In the genomic region with DNA sequence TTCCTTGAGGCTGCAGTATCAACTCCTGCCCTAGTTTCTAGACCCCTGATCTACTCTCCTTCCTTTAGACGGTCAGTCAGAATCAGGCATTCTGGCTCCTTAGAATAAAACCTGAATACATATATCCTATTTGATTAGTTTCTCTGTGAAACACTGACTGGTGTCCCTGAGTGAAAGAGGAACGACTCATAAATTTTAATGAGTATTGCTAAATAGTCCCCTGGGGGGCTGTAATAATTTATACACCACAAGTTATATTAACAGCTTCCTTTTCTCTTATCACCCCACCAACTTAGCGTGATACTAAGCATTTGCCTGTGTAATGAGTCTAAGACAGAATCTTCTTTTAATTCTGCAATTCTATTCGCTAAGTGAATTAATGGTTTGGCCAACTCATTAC, we compare ENCODE assay signal across 23 mouse cellular contexts. TPM values are rescaled to one million over a fixed set of nuclear protein-coding genes. Genes with fewer than 3 reads are reported as not detected.
DNase-seq lines count a peak whose midpoint lies in the region; ATAC-seq and TF ChIP-seq lines count a peak whose summit lies in the region.
"Had no signal": no experiment of that assay in that cellular context is flagged by ENCODE, and none has a peak within 500 bp of the region (broad histone marks: within the 10 kb centered on the region; RNA-seq: fewer than 3 reads in every experiment).

No protein-coding gene starts in this region.

- no peaks in the 10 kb centered on the region for H3K27me3 ChIP-seq in forebrain, embryonic 14.5 days (replicated peaks; ENCODE audit: control insufficient read depth, insufficient read depth, low read length)
- no peaks in the 10 kb centered on the region for H3K27me3 ChIP-seq in forebrain, embryonic 15.5 days
- H3K27me3 ChIP-seq in hindbrain, embryonic 14.5 days (ENCODE audit: control insufficient read depth, insufficient read depth, low read length) = no peaks in the 10 kb centered on the region
- no peaks in the 10 kb centered on the region for H3K27me3 ChIP-seq in midbrain, embryonic 16.5 days (ENCODE audit: control insufficient read depth, insufficient read depth, low read depth, low read length)
- H3K27me3 ChIP-seq: embryonic facial prominence, embryonic 13.5 days; heart, embryonic 13.5 days; liver, embryonic 13.5 days had no signal

- H3K36me3 ChIP-seq in forebrain, embryonic 14.5 days (ENCODE audit: control insufficient read depth, insufficient read depth, low read length) = no peaks in the 10 kb centered on the region
- H3K36me3 ChIP-seq in forebrain, embryonic 15.5 days = no peaks in the 10 kb centered on the region
- no peaks in the 10 kb centered on the region for H3K36me3 ChIP-seq in hindbrain, embryonic 14.5 days (replicated peaks; ENCODE audit: control insufficient read depth, insufficient read depth)
- no peaks in the 10 kb centered on the region for H3K36me3 ChIP-seq in midbrain, embryonic 16.5 days (ENCODE audit: control insufficient read depth, insufficient read depth, low read length)
- H3K36me3 ChIP-seq: embryonic facial prominence, embryonic 13.5 days; heart, embryonic 13.5 days; liver, embryonic 13.5 days had no signal

- no peak overlapping the region for H3K27ac ChIP-seq in forebrain, embryonic 14.5 days (ENCODE audit: low read depth, low read length)
- H3K27ac ChIP-seq in forebrain, embryonic 15.5 days (replicated peaks) = no peak overlapping the region
- peak overlapping the region; percentile 32; the same call in 1 of the 2 replicates for H3K27ac ChIP-seq in hindbrain, embryonic 14.5 days
- no peak overlapping the region for H3K27ac ChIP-seq in midbrain, embryonic 16.5 days (ENCODE audit: low read length)
- H3K27ac ChIP-seq: embryonic facial prominence, embryonic 13.5 days; heart, embryonic 13.5 days; liver, embryonic 13.5 days had no signal

- no peak for TF ChIP-seq POLR2A in brain, embryonic 14.5 days (IDR thresholded peaks at IDR 0.05; ENCODE audit: borderline replicate concordance, extremely low read depth, insufficient read depth, insufficient read length, poor library complexity, severe bottlenecking)

- H3K4me3 ChIP-seq in forebrain, embryonic 14.5 days (ENCODE audit: low read depth, low read length) = no peak overlapping the region
- no peak overlapping the region for H3K4me3 ChIP-seq in forebrain, embryonic 15.5 days
- no peak overlapping the region for H3K4me3 ChIP-seq in hindbrain, embryonic 14.5 days (replicated peaks; ENCODE audit: low read length)
- no peak overlapping the region for H3K4me3 ChIP-seq in midbrain, embryonic 16.5 days (ENCODE audit: low read depth, low read length)
- H3K4me3 ChIP-seq: embryonic facial prominence, embryonic 13.5 days; heart, embryonic 13.5 days; liver, embryonic 13.5 days had no signal

- no peaks in the 10 kb centered on the region for H3K4me1 ChIP-seq in forebrain, embryonic 14.5 days (ENCODE audit: control insufficient read depth, insufficient read depth, low read length)
- H3K4me1 ChIP-seq in forebrain, embryonic 15.5 days = peaks cover 9% of the 10 kb centered on the region; the same call in 1 of the 2 replicates
- peaks cover 5% of the 10 kb centered on the region for H3K4me1 ChIP-seq in hindbrain, embryonic 14.5 days (replicated peaks; ENCODE audit: control insufficient read depth, insufficient read depth, low read length)
- peaks cover 5% of the 10 kb centered on the region; the same call in 1 of the 2 replicates for H3K4me1 ChIP-seq in midbrain, embryonic 16.5 days (ENCODE audit: control insufficient read depth, insufficient read depth, low read length)
- H3K4me1 ChIP-seq: embryonic facial prominence, embryonic 13.5 days; heart, embryonic 13.5 days; liver, embryonic 13.5 days had no signal

- WGBS in forebrain, embryonic 14.5 days = 30% methylated on average over 4 of the region's 4 CpGs
- 29% methylated on average over 4 of the region's 4 CpGs for WGBS in forebrain, embryonic 15.5 days
- whole genome bisulfite sequencing in hindbrain, embryonic 14.5 days = 28% methylated on average over 4 of the region's 4 CpGs
- 25% methylated on average over 4 of the region's 4 CpGs for WGBS in midbrain, embryonic 16.5 days

- no peak overlapping the region for H3K9ac ChIP-seq in forebrain, embryonic 14.5 days (ENCODE audit: low read length)
- no peak overlapping the region for H3K9ac ChIP-seq in forebrain, embryonic 15.5 days (replicated peaks)
- no peak overlapping the region for H3K9ac ChIP-seq in hindbrain, embryonic 14.5 days
- H3K9ac ChIP-seq in midbrain, embryonic 16.5 days (ENCODE audit: low read depth, low read length) = no peak overlapping the region
- H3K9ac ChIP-seq: embryonic facial prominence, embryonic 13.5 days; heart, embryonic 13.5 days; liver, embryonic 13.5 days; lung, embryonic 14.5 days had no signal

- TF ChIP-seq CTCF in brain, embryonic 14.5 days (IDR thresholded peaks at IDR 0.05; ENCODE audit: borderline replicate concordance, extremely low read depth, insufficient read depth, insufficient read length) = no peak

- intact Hi-C loops in left cerebral cortex, postnatal 25 days (cut with DNase I) = no loop called here

- DNase-seq in forebrain, embryonic 14.5 days (ENCODE audit: low spot score) = peak; percentile 43
- peak; percentile 70 for DNase-seq in brain, embryonic 14.5 days (ENCODE audit: low read depth)
- DNase-seq in hindbrain, embryonic 14.5 days (ENCODE audit: low spot score) = peak; percentile 40
- DNase-seq in frontal cortex, postnatal 14 days (ENCODE audit: low spot score in 2 of 2) = no peak
- no peak for DNase-seq in heart, postnatal 4 days
- DNase-seq in left cerebral cortex, postnatal 25 days (ENCODE audit: low spot score in 2 of 2) = no peak
- DNase-seq: adrenal gland, postnatal 14 days; cerebellum, adult 8-10 months; cerebellum, postnatal 36 days; gastrocnemius, postnatal 25 days; heart, adult 18-20 months; heart, postnatal 14 days; kidney, adult 18-20 months; kidney, postnatal 4 days; liver, embryonic 13.5 days; lung, embryonic 14.5 days; thymus, postnatal 4 days had no signal

- peak; percentile 58; the same call in 1 of the 2 replicates for ATAC-seq in forebrain, embryonic 14.5 days
- no peak for ATAC-seq in forebrain, embryonic 15.5 days (replicated peaks)
- ATAC-seq in hindbrain, embryonic 14.5 days (ENCODE audit: low FRiP score) = peak; percentile 69; the same call in 1 of the 2 replicates
- ATAC-seq in midbrain, embryonic 16.5 days = peak; percentile 64; the same call in 1 of the 2 replicates
- ATAC-seq: CD4-positive, CD25-positive, alpha-beta regulatory T cell, adult 4 months; inflammation-experienced regulatory T-cells, adult 6 months had no signal

- no peak overlapping the region for H3K4me2 ChIP-seq in forebrain, embryonic 14.5 days (ENCODE audit: low read length)
- H3K4me2 ChIP-seq in forebrain, embryonic 15.5 days (replicated peaks) = no peak overlapping the region
- H3K4me2 ChIP-seq in hindbrain, embryonic 14.5 days (replicated peaks) = no peak overlapping the region
- no peak overlapping the region for H3K4me2 ChIP-seq in midbrain, embryonic 16.5 days (ENCODE audit: low read length)
- H3K4me2 ChIP-seq: embryonic facial prominence, embryonic 13.5 days; heart, embryonic 13.5 days; liver, embryonic 13.5 days; lung, embryonic 14.5 days had no signal

- no peaks in the 10 kb centered on the region for H3K9me3 ChIP-seq in forebrain, embryonic 14.5 days (replicated peaks; ENCODE audit: control insufficient read depth, low read length)
- H3K9me3 ChIP-seq in forebrain, embryonic 15.5 days = no peaks in the 10 kb centered on the region
- no peaks in the 10 kb centered on the region for H3K9me3 ChIP-seq in hindbrain, embryonic 14.5 days (ENCODE audit: control insufficient read depth, low read length)
- H3K9me3 ChIP-seq in midbrain, embryonic 16.5 days (replicated peaks; ENCODE audit: control insufficient read depth, low read length, poor library complexity, severe bottlenecking) = no peaks in the 10 kb centered on the region
- H3K9me3 ChIP-seq: embryonic facial prominence, embryonic 13.5 days; heart, embryonic 13.5 days; liver, embryonic 13.5 days had no signal

RNA-seq across cellular contexts. Expression of a gene that starts 30.7 kb away (rescaled TPM):
- 23.7 and 24.0 TPM in 2 replicates for polyA plus RNA-seq in forebrain, embryonic 14.5 days (2014; fragmentation: Nextera tagmentation; extraction: Ambion mirVana)
- polyA plus RNA-seq in forebrain, embryonic 15.5 days (2015; fragmentation: Nextera tagmentation; extraction: Ambion mirVana) = 21.8 and 22.5 TPM in 2 replicates
- polyA plus RNA-seq in brain, embryonic 14.5 days (2012; rRNA removed) = 19.5 and 27.7 TPM in 2 replicates
- 50.9 and 51.3 TPM in 2 replicates for polyA plus RNA-seq in hindbrain, embryonic 14.5 days (2014; fragmentation: Nextera tagmentation; extraction: Ambion mirVana)
- polyA plus RNA-seq in midbrain, embryonic 16.5 days (2015; fragmentation: Nextera tagmentation; extraction: Ambion mirVana) = 21.4 and 22.2 TPM in 2 replicates
- total RNA-seq in heart, postnatal 4 days (2021) = 100 to 1,000 TPM; 160 to 163 TPM
- 10 to 100 TPM; 67.1 to 72.0 TPM for total RNA-seq in left cerebral cortex, postnatal 25 days (2021)

Comparison
In these comparisons a context has a peak if more than half of its experiments do, and no peak if none do; other contexts are left out.
1. DNase-seq: peak in forebrain, embryonic 14.5 days (single experiment), brain, embryonic 14.5 days (single experiment) and hindbrain, embryonic 14.5 days (single experiment); none in frontal cortex, postnatal 14 days (0 of 2), heart, postnatal 4 days (single experiment) and left cerebral cortex, postnatal 25 days (0 of 2).